Mouse (Mus musculus) embryonic facial prominence, embryonic 14.5 days (tissue): Measurements from ENCODE around the gene Trim15. TPM values are rescaled to one million over a fixed set of nuclear protein-coding genes. Genes with fewer than 3 reads are reported as not detected.

Source experiments
- ATAC-seq: fragments of 200-750 bp; cut with Nextera tagmentation; 2 replicates; pipeline ENCODE4 v1.8.0; 2017; ENCODE audit warnings: low read depth, moderate number of reproducible peaks, moderate TSS enrichment
- DNase-seq: peaks from one replicate; pipeline ENCODE4 v3.0.0-alpha.2; 2015; ENCODE audit warnings: low spot score
- H3K27ac ChIP-seq: fragments of 300-500 bp; sonication (generic); replicated peaks from 2 replicates; pipeline ENCODE4 v1.5.1; 2014; ENCODE audit warnings: low read depth, mild to moderate bottlenecking, low read length, moderate library complexity
- H3K27me3 ChIP-seq: fragments of 300-500 bp; sonication (generic); replicated peaks from 2 replicates; pipeline ENCODE4 v1.6.1; 2014; ENCODE audit warnings: low read length; ENCODE audit not compliant: control insufficient read depth, insufficient read depth
- H3K36me3 ChIP-seq: fragments of 300-500 bp; sonication (generic); 2 replicates; pipeline ENCODE4 v1.6.1; 2014; ENCODE audit warnings: low read length, mixed read lengths; ENCODE audit not compliant: control insufficient read depth, insufficient read depth
- H3K4me1 ChIP-seq: fragments of 300-500 bp; sonication (generic); 2 replicates; pipeline ENCODE4 v1.6.1; 2014; ENCODE audit warnings: antibody characterized with exemption, low read length; ENCODE audit not compliant: control insufficient read depth, insufficient read depth
- H3K4me2 ChIP-seq: fragments of 300-500 bp; sonication (generic); 2 replicates; pipeline ENCODE4 v1.6.1; 2014; ENCODE audit warnings: low read depth, mild to moderate bottlenecking, low read length, moderate library complexity, mixed read lengths
- H3K4me3 ChIP-seq: fragments of 300-500 bp; sonication (generic); 2 replicates; pipeline ENCODE4 v1.5.1; 2014; ENCODE audit warnings: low read depth, mild to moderate bottlenecking, low read length
- H3K9ac ChIP-seq: fragments of 300-500 bp; sonication (generic); 2 replicates; pipeline ENCODE4 v1.6.1; 2014; ENCODE audit warnings: low read depth, mild to moderate bottlenecking, low read length, moderate library complexity, mixed read lengths
- H3K9me3 ChIP-seq: fragments of 300-500 bp; sonication (generic); 2 replicates; pipeline ENCODE4 v1.6.1; 2016; ENCODE audit warnings: low read length; ENCODE audit not compliant: control insufficient read depth
- WGBS: fragments of 180-500 bp; shearing (Covaris S2); extraction: QIAGEN DNeasy Blood & Tissue Kit; methylation state at CpG from one replicate; pipeline ENCODE4 v1.1.7; 2014; 5-methylcytosine and 5-hydroxymethylcytosine counted together
- polyA plus RNA-seq: library from polyadenylated mRNA; unstranded; fragments of >200 nt; fragmentation: Nextera tagmentation; extraction: Ambion mirVana; gene quantifications from 2 replicates; pipeline ENCODE4 v1.2.1, GENCODE M21; 2014

Gene Trim15
- polyA plus RNA-seq, 1 experiment from 2014 or later: 0.15 TPM

DNA sequence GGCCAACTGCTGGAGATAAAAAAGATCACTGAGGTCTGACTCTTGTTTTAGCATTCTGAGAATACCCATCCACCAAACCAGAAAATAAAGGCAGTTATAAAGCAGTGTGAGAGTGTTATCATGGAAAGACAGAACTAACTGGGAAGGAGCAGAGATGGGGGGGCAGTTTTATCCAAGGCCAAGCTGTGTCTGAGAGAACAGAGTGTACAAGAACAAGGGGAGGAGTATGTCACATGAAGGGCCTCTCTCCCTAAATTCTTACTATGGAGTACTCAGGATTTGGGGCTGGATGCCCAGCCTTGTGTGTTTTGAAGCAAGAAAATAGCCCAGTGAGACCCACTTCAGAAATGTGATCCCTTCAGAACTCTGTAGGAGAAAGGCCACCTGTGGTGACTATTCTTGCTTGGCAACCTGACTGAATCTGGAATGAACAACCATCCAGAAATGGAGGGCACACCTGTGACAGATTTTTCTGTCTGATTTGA lies 26.0 kb downstream of the Trim15 start:
- H3K9ac ChIP-seq: no peak overlapping the region
- no peaks in the 10 kb centered on the region for H3K27me3 ChIP-seq
- 0 out of 2 replicates have a peak, but pooled peaks cover 3% of the 10 kb centered on the region for H3K4me1 ChIP-seq
- H3K9me3 ChIP-seq: no peaks in the 10 kb centered on the region
- no peak overlapping the region for H3K4me2 ChIP-seq
- DNase-seq (no peak), ATAC-seq (no peak)
- H3K36me3 ChIP-seq: no peaks in the 10 kb centered on the region
- H3K4me3 ChIP-seq: no peak overlapping the region
- no peak overlapping the region for H3K27ac ChIP-seq

DNA sequence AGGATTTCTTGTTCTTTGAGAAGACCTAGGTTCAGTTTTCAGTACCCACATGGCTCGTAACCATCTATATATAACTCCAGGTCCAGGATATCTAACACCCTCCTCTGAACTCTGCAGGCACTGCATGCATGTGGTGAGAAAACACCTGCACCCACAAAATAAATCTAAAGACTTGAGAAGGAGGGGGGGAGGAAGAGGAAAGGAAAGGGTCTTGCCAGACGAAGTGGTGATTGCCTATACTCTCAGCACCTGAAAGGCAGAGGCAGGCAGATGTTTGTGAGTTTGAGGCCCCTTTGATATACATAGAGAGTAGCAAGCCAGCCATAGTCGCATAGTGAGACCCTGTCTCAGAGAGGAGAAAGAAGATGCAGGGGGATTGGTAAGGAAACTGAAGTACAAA lies 27.1 kb downstream of the Trim15 start:
- H3K4me1 ChIP-seq: 0 out of 2 replicates have a peak, but pooled peaks cover 3% of the 10 kb centered on the region
- H3K9ac ChIP-seq: no peak overlapping the region
- H3K27ac ChIP-seq: no peak overlapping the region
- WGBS: 84% methylated on average over 3 of the region's 3 CpGs
- no peak for ATAC-seq
- H3K36me3 ChIP-seq: no peaks in the 10 kb centered on the region
- no peak overlapping the region for H3K4me3 ChIP-seq
- H3K27me3 ChIP-seq: no peaks in the 10 kb centered on the region
- H3K4me2 ChIP-seq: no peak overlapping the region
- H3K9me3 ChIP-seq: no peaks in the 10 kb centered on the region
- no peak for DNase-seq

DNA sequence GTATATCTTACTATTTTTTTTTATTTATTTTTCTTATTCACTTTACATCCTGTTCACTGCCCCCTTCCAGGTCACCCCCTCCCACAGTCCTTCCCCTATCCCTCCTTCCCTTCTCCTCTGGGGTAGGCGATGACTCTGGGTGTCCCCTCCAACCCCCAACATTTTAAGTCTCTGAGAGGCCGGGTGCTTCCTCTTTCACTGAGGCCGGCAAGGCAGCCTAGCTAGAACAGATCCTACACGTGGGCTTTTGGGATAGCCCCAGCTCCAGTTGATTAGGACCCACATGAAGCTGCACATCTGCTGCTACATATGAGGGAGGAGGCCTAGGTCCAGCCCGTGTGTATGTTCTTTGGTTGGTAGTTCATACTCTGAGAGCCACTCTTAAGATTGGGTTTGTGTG lies 28.0 kb downstream of the Trim15 start:
- H3K4me3 ChIP-seq: no peak overlapping the region
- WGBS: 74% methylated on average over 5 of the region's 5 CpGs
- no peak for ATAC-seq
- H3K27ac ChIP-seq: no peak overlapping the region
- no peaks in the 10 kb centered on the region for H3K27me3 ChIP-seq
- H3K9ac ChIP-seq: no peak overlapping the region
- no peaks in the 10 kb centered on the region for H3K36me3 ChIP-seq
- H3K9me3 ChIP-seq: no peaks in the 10 kb centered on the region
- H3K4me1 ChIP-seq: 0 out of 2 replicates have a peak, but pooled peaks cover 3% of the 10 kb centered on the region
- H3K4me2 ChIP-seq: no peak overlapping the region
- DNase-seq: no peak

DNA sequence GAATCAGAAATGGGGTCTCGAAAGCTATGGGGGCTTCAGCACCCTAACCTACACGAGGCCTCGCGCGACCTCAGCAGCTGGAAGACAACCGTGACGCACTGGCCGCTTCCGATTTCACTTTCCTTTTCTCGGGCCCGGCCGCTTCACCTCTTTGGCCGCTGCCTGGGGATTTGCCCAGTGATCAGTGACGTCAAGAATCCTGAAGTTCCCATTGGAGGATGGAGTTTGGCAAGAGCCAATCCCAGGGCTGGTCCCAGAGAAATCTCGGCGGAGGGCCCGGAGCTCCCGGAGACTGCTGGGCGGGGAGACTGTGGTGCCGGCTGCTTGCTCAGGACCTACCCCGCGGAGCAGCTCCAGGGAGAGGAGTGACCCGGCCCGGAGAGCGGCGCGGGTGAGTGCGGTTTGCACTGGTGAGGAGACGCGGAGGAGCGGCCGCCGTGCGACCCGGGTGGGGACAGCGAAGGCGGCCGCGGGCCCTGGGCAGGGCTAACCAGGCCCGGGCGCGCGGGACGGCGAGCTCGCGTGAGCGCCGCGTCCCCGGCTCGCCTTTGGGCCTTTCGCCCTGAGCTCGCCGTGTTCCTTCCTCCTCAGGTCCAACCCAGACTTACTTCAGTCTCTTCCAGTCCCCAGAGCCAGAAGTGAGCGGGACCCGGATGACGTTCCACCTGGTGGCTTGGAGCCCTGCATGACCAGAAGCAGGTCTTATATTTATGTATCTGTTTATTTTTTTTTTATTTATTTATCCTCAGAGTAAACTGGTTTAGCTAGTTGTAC lies 29.9 kb downstream of the Trim15 start, which contains the start of gene Trim26:
TSS of gene Trim26 (plus strand) at position 261 of the 774 bp plus-strand sequence.
- peak within 1 kb of the TSS; percentile 71 for H3K4me3 ChIP-seq
- ATAC-seq (peak; percentile 99), DNase-seq (peak; percentile 98)
- peak within 1 kb of the TSS; percentile 70 for H3K4me2 ChIP-seq
- H3K36me3 ChIP-seq: no peaks in the 10 kb centered on the region
- H3K27ac ChIP-seq: peak within 1 kb of the TSS; percentile 95
- H3K4me1 ChIP-seq: 0 out of 2 replicates have a peak, but pooled peaks cover 3% of the 10 kb centered on the region
- 1% methylated on average over 17 of the region's 58 CpGs for WGBS
- H3K9ac ChIP-seq: peak within 1 kb of the TSS; percentile 92
- H3K27me3 ChIP-seq: no peaks in the 10 kb centered on the region
- no peaks in the 10 kb centered on the region for H3K9me3 ChIP-seq

DNA sequence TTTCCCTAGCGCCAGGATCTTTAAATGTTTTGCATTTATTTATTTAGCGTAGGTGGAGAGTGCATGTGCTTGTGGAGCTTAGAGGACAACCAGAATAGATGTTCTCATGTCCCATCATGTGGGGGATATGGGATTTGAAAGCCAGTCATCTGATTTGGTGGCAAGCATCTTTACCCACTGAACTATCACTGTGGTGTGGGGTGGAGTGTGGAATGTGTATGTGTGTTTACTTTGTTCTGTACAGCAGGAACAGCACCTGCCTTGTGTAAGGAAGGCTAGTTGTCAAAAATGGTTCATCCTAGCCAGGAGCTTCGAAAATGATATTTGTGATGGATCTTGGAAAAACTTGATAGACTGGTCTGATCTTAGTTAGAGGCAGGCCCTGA lies 30.6 kb downstream of the Trim15 start:
- Histone ChIP-seq H3K27ac (peak overlapping the region; percentile 95), H3K4me3 (peak overlapping the region; percentile 71), H3K27me3 (no peaks in the 10 kb centered on the region), H3K9ac (peak overlapping the region; percentile 92), H3K36me3 (no peaks in the 10 kb centered on the region), H3K4me1 (0 out of 2 replicates have a peak, but pooled peaks cover 3% of the 10 kb centered on the region), H3K9me3 (no peaks in the 10 kb centered on the region), H3K4me2 (peak overlapping the region; percentile 70)
- ATAC-seq (no peak; the same call in 1 of the 2 replicates), DNase-seq (peak; percentile 3)
- 13% methylated on average over 3 of the region's 3 CpGs for WGBS

DNA sequence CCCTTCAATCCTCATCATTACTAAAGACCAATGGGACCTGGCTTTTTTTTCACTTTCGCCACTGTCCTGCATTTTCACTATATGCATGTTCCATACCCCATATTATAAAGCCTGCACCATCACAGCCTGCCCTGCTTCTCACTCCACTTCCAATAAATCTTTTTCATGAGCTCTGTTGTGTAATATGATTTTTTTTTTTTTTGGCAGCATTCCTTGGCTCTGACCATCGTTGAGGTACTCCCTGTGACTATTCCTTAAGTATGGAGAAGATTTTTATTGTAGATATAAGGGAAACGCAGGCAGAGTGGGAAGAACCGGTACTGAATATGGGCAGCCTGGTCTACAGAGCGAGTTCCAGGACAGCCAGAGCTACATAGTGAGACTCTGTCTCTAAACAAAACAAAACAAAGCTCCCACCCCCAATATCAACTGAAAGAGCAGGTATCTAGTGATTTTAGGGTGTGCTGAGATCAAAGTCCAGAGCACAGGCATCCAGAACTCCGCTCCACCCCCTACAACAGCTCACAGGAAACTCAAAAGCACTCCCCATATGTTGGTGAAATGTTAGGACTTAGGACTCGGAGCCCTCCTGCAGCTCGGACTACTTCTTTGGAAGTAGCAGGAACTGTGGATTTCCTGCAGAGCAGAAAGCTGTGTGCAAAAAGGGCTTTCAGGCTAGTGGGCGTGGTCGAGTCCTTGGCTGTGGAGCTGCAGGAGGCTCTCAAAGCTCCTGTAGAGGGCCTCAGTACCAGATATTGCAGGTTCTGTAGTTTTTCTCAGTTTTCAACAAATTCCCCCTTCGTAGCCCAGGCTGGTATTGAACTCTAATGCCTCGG lies 31.2 kb downstream of the Trim15 start:
- Histone ChIP-seq H3K36me3 (no peaks in the 10 kb centered on the region), H3K4me1 (0 out of 2 replicates have a peak, but pooled peaks cover 3% of the 10 kb centered on the region), H3K27me3 (no peaks in the 10 kb centered on the region), H3K4me2 (peak overlapping the region; percentile 70), H3K9me3 (no peaks in the 10 kb centered on the region), H3K9ac (peak overlapping the region; percentile 92; the same call in 1 of the 2 replicates), H3K4me3 (peak overlapping the region; percentile 71), H3K27ac (peak overlapping the region; percentile 95)
- WGBS: 34% methylated on average over 12 of the region's 12 CpGs
- peak; percentile 87 for DNase-seq
- no peak for ATAC-seq

DNA sequence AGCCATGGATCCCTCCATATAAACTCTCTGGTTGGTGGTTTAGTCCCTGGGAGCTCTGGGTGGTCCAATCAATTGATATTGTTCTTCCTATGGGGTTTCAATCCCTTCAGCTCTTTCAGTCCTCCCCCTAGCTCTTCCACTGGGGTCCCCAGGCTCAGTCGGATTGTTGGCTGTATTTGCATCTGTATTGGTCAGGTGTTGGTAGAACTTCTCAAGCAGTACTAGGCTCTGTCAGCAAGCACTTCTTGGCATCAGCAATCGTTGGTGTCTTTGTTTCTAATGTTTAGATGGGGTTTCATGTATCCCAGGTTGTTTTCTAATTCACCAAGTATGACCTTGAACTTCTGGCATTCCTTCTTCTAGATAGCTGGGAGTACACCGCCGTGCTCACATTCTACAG lies 34.3 kb downstream of the Trim15 start:
- ATAC-seq: no peak

DNA sequence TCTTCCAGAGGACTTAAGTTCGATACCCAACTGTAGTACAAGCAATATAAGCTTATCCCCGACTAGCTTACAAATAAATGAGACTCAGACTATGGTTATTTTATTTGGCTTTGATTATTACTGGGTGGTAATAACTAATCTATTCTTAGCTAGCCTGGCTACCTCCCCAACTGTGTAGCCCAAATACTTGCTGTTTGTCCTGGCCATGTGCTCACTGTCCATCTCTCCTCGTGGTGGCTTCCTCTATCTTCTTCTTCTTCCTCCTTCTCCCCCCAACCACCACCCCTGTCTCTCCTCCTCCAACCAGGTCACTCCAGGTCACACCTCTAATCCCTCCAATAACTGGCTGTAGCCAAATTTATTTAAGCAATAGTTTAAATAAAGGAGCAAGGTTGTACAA lies 36.5 kb downstream of the Trim15 start:
- Histone ChIP-seq H3K36me3 (no peaks in the 10 kb centered on the region), H3K27me3 (no peaks in the 10 kb centered on the region), H3K27ac (no peak overlapping the region), H3K4me2 (no peak overlapping the region), H3K4me3 (no peak overlapping the region), H3K9me3 (no peaks in the 10 kb centered on the region), H3K9ac (no peak overlapping the region), H3K4me1 (no peaks in the 10 kb centered on the region)
- no peak for ATAC-seq
- whole genome bisulfite sequencing: 71% methylated on average over 3 of the region's 3 CpGs
- DNase-seq: no peak

More for the DNA sequence above, 34.3 kb downstream of the Trim15 start:
- 57% methylated on average over 4 of the region's 4 CpGs for WGBS
- Histone ChIP-seq H3K27me3 (no peaks in the 10 kb centered on the region), H3K36me3 (no peaks in the 10 kb centered on the region), H3K4me3 (no peak overlapping the region), H3K4me2 (no peak overlapping the region), H3K4me1 (0 out of 2 replicates have a peak, but pooled peaks cover 3% of the 10 kb centered on the region), H3K9ac (no peak overlapping the region), H3K9me3 (no peaks in the 10 kb centered on the region), H3K27ac (no peak overlapping the region)
- DNase-seq: no peak
